Mouse (Mus musculus) cerebellum, adult 8-10 months (tissue): Measurements from ENCODE around the gene Il20rb.

Source experiments
- DNase-seq: peaks from one replicate; pipeline ENCODE4 v3.0.0; 2022

The Il20rb gene

DNA sequence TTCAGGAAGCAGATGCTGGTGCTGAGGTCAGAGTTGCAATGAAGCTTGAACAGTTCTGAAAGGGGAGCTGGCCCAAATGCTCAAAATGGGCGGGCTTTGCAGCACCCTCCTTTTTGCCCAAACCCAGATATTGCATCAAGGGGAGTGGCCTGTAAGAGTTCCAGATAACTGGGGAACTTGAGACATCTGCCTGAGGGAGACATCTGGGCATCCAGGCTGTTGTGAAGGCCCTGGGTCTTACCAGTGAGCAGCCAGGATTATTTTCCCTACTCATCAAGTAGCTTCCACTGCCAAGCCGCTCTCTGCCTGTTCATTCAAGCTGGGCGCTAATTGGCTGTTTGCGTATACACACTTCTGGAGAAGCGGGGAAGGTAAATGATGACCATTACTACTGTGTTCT is at the start of gene Il20rb:
Gene Il20rb (minus strand): TSS at position 358 of the 400 bp plus-strand sequence.
- no peak for DNase-seq

DNA sequence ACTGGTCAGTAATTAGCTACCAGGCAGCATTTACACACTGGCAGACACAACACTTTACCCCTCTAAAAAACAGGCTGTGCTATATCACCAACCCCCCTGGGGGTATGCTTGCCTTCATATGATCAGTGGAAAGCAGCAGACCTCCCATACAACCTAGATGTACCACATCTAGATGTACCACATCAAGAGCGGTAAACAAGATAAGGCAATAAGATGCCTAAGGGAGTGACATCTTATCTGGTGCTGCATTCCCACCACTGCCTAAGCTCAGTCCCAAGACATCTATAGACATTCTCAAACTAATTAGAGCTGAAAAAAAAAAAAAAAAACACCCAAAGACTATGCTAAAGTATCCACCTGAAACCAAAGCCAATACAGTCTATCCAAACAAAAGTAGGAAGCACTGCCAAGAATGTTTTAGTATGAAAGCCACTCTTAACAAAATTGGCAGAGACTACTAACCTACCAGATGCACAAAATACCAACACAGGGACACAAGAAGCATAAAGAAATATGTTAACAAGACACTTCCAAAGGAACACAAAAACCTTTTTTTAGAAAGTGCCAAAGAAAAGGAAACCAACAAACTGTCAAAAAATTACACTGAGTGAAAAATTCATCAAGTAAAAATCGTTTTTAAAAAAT is 49.2 kb upstream of the Il20rb start:
- DNase-seq: no peak

DNA sequence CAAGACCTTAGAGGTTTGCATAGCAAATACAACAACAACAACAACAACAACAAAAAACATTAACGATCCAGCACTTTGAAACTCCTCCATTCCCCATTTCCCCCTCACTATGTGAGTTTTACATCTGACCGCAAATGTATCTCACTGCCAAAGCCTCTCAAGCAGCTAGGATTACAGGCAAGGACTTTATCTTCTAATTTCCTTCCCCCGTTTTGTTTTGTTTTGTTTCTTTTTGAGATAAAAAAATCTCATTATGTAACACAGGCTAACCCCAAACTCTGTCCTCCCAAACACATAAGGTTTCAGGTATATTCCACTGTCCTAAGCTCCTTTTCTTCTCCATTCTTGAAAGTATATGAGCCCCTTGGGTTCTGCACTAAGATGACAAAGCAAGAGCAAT is 48.1 kb upstream of the Il20rb start:
- no peak for DNase-seq

DNA sequence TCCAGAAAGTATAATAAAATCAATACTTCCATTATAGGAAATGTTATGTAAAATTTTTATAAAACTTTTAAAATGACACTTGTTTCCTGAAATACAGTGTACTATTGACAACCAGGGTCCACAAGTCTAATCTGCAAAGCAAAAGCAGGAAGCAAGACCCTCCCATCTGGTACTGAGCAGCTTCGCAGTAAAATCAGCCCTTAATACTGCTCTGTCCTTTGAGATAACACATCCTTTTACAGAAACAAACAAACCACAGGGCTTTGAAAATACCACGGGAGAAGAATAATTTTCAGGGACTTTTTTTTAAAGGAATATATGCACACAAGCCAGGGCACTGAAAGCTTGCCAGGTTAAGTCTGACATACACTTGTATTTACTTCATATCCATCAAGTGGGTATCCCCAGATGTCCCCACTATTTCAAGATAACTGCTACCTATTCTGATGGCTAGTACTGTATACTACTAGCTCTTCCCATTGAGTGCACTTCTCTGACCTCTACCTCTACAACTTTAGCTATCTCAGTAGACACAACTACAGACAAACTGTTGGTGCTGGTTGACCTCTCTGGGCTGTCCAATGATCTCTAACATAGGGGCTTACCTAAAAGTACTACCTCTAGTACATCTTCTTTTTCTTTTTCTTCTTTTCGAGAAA is 46.4 kb upstream of the Il20rb start:
- no peak for DNase-seq

DNA sequence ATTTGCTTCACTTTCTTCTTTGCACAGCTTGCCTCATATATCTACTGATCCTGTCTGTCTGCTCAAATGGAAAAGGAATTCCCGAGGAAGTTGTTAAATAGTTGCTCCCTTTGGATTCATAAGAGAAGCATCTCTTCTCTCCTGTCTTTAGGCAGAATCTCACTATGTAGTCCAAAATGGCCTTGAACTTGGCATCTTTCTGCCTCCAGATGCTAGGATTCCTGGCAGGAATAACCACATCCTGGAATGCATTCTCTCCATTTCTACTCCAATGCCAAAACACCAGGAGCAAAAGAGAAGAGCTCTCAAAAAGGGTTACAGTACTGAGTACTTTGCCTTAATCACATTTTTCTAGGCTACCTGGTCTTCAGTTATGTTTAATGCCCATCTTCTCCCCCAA is 44.7 kb upstream of the Il20rb start:
- DNase-seq: no peak

DNA sequence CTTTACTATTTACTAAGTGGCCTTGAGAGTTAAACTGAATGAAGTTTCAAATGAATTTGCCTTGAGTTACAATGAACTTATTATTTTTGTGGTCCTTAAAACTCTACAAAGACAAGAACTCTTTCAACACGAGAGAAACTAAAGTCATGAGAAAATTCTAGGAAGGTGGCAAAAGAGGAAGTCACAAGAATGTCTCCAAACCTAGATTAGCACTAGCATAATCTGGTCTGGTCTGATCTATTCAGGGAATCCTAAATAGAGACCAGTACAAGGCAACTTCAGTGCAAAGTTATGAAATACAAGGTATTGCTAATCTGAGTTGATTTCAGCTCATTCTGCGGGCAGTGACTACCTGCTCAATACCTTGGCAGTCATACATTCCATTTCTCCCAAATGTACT is 38.6 kb upstream of the Il20rb start:
- DNase-seq: no peak

DNA sequence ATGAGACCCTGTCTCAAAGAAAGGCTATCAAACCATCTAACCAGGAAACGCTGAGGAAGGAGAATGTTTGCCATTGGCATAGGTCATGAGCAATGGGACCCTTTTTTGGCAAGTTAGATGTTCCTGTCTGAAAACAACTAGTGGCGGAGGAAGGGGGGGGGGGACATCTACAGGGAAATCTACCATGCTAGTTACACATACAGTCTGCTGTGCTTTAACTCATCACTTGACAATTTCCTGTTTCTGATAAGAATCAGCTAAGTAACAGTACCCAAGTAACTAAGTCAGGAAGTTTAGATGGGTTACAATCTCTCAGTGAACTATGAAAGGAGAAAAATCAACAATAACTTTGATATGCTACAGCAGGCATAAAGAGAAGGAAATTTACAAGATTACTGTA is 35.4 kb upstream of the Il20rb start:
- no peak for DNase-seq

DNA sequence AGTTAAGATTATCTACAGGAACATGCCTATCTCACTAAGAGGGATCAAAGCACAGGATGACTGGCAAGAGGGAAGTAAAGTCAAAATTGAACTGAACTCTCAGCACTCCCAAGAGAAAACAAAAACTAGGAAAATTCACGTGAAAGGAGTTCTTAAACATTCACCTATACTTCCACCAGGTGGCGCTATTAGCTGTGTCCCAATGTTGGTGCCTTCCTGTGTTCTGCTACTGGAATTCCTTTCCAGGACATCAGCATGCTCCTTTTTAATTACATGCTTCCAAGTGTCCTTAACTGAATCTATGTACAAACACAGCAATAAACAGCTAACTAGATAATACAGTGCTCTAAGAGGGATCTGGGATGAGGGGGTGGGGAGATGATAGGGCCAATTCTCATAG is 34.0 kb upstream of the Il20rb start:
- peak; percentile 64 for DNase-seq

DNA sequence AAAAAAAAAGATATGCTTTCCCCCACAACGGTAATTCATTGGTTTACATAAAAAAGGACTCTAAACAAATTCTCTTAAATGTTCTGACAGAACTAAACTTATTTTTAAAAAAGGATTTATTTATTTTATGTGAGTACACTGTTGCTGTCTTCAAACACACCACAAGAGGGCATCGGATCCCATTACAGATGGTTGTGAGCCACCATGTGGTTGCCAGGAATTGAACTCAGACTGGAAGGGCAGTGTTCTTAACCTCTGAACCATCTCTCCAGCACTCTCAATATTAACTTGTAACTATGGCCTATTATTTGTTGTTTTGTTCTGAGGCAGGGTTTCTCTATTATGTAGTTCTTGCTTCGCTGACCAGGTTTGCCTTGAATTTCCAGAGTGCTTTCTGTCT is 33.4 kb upstream of the Il20rb start:
- DNase-seq: no peak

DNA sequence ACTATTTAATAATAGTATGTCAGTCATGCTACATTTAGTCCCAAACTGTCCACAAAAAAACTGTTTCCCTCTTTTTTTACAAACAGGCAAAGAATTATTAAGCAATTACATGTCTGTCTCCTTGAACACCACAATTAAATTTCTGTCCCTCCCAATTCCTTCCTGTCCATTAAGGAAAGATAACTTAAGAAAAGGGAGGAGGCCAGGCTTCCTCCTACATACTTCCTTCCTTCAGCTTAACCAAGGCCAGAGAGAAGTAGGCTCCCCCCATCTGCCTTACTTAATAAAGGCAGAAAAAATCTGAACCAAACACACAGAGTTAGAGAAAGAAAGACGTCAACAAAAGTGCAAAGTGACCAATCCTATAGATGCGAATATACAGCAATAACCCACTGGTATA is 21.0 kb upstream of the Il20rb start:
- DNase-seq: no peak

DNA sequence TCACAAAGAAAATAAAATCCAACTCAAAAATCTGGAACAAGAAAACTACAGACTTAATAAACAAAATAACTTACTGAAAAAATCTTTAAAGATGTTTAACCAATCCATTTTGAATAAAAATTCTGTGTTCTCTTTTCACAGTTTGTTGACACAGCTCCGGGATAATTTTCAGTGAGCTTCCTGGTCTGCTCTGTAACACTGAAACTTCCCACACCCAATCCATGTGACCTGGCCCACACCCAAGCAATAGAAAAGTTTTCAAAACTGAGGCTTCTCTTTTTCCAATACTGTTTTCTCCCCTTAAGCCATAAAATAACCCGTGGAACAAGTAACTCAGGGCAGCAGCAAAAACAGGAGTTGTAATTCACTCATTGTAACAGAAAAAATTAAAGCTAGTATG is 20.1 kb upstream of the Il20rb start:
- no peak for DNase-seq

DNA sequence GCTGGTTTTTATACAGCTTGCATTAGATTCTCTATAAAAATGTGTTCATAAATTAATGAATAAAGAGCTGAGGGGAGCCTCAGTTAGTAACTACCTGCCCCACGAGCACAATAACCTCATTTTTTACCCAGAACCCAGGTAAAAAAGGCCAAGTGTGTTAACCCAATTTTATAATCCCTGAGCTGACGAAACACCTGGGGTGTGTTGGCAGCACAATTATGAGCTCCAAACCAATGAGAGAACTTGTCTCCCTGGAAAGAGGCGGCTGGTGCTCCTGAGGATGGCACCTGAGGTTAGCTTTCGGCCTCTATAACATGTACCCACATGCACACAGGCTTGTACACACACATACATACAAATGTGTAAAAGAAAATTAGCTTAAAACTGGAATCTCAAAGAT is 18.9 kb upstream of the Il20rb start:
- DNase-seq: no peak

DNA sequence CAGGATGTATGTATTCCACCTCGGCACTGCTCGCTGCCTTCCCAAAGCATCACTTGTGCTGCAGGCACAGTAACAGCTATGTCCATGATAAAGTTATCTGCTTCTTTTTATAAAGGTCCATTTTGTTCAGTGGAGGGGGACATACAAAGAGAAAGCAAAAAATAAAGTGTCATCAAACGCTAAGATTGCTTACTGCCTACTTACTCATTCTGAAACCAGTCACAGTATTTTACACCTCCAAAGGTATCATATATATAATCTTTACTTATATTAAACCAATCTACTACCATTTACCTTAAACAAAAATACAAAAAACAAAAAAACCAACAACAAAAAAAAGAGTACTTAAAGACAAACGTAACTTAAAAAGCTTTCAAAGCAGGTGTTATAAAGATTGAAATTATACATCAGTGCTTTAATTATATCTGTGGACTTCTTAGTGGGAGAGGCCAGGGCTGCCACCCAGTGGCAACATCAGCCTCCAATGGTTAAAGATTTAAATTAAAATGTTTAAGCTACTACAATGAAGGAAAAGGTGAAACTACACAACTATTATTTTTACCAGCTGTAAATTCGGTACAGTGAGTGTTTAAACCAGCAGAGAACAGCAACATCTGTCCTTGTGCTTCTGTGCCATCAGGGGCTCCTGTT is 7.1 kb upstream of the Il20rb start:
- no peak for DNase-seq

DNA sequence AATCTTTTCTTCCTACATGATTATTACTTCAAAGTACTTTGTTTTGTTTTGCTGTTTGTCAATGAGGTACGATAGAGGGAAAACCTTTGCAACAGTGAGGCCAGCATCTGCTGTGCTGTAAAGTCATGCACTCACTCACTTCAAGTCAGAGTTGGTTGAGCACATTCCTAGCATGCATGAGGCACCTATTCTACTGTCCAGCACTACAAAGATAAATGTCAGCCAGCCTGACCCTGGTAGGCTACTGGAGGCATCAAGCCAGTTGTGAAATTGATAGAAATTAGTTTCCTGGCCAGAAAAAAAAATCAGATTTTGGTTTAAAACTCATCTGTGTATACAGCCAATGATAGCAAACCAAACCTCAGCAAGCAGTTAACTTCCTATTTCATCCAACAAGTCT is 4.8 kb upstream of the Il20rb start:
- DNase-seq: no peak

DNA sequence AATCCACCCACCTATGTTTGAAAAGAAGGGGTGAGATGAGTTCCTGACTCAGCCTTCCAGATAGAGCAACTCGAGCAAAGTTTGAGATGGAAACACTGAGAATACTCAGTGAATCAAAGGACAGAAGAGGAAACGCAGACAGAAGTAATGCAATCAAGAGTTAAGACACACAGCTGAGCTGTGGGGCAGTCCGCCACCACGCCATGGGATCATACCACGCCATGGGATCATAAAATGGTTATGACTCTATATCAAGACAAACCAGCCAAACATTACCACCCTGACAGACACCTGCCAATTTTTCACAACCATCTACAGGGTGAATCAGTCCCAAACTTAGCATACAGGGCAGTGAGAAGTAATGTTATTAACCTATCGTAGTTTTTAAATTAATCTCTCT is 2.4 kb upstream of the Il20rb start:
- no peak for DNase-seq

DNA sequence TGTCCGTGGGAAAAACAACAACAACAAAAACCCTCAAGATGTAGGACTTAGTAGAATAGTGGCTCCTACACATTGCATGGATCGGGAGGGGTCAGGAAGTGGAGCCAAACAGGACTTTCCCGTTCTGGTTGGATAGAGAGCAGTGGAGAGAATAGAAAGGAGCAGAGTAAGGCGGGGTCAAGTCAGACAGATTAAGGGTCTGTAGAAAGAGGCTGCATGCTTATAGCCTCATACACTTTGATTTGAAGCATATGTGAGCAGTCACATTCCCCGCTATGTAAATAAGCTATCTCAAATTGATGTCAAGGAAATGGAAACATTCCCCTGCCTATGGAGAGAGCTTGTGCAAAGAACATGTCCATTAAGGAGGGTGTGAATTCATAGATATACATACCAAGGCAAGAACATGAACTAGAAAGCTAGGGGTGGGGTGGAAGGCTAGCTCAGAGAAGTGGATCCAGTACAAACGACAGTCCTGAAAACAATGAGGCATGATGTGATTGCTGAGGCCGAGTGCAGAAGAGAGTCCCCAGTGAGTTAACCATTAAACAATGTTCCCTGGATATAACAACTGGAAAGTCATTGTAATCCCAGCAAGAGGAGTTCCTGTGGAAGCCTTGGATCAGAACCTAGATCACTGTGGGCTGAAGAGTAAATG is 1.6 kb upstream of the Il20rb start:
- DNase-seq: no peak

DNA sequence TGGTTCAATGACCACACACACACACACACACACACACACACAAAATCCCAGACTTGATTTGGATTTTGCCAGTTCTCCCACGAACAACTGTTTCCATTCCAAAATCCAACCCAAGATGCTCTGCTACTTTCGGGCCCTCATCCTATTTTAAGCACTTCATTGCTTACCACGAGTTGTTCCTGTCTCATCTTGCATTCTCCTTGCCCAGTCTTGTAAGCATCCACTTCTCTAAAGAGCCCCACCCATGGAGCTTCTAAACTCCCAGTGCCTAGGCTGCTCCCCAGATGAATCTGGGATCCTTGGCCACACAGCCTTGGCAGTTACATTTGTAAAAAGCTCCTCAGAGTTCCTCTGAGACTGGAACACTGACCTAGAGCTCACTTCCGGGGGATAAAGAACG is 3.3 kb downstream of the Il20rb start:
- DNase-seq: no peak

DNA sequence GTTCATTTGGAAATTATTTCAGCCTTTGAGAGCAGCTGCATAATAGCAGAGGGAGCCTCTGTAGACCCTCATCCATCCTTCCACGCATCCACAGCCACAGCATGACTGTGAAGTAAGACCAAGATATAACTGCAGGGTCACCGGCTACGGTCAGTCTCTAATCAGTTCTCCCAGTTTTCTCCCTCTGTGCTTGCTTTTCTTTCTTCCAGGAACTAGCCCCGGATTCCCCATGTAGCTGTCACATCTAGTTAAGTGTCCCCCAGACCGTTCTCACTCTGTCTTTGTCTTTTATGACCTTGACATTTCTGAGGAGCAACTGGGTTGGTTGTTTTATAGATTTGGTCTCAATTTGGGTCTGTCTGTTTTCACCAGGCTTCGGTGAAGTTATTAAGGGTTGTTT is 5.0 kb downstream of the Il20rb start:
- no peak for DNase-seq

DNA sequence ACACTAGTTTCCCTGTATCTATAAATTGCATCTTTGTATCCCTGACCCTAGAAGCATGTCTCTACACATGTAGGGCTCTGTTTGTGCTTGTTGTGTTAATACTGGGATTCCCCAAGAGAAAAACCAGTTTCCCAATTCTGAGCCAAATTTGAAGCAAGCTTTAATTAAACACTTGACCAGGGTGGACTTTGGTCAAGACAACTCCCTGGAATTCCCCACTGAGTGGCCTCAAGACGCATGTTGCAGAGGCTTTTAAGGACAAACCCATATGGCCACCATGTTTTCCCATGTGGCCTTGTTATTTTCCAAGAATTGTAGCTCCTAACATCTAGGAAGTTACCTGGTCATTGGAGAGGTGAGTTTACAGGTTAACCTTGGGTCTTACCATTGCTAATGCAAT is 12.5 kb downstream of the Il20rb start:
- no peak for DNase-seq

DNA sequence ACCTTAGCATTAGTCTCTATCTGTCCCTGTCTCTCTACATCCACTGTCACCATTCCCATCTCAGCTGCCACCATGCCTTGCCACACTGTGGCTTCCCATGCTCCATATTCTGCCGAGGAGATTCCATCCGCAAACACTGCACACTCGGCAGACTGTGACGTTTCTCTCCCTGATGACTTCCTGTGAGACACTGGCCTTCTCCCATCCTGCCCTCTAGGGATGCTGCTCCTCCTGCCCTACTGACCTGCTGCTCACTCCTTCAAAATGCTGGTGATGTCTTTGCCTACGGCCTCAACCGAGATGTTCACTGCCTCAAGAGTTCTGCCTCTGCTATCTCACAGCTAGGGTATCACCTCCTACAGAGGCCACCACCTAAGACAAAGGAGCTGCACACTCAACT is 13.2 kb downstream of the Il20rb start:
- DNase-seq: no peak

DNA sequence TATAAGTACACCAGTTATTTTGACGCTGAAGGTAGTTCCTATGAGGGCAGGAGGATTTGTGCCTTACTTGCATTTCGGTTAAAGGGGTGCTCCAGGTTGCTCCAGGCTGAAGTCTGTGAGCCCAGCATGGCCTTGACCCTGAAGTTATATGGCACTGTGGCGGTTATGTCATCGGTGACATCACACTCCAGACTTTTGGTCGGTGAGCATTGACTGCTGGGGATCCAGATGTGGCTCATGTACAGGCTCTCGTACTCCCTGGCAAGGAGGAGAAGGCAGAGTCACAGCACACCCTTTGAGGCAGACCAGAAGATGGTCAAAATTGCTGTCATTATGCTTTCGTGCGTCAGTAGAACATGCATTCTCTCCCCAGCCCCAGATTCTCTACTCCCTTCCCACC is 13.7 kb downstream of the Il20rb start:
- DNase-seq: no peak

DNA sequence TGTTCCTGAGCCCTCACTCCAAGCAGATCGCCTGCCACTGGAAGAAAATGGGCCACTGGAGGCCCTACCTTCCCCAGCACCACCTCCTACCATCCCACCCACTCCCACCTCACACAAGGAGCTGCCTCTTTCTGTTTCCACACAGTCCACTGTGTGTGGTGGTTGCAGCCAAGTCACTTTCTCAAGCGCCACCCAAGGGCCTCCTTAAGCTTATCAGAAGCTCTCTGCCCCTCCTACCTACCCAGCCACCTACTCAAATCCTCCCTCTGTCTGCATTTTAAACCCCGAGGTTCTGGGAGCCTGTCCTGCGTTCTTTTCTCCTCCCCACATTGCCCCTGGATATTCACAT is 15.0 kb downstream of the Il20rb start:
- DNase-seq: no peak

DNA sequence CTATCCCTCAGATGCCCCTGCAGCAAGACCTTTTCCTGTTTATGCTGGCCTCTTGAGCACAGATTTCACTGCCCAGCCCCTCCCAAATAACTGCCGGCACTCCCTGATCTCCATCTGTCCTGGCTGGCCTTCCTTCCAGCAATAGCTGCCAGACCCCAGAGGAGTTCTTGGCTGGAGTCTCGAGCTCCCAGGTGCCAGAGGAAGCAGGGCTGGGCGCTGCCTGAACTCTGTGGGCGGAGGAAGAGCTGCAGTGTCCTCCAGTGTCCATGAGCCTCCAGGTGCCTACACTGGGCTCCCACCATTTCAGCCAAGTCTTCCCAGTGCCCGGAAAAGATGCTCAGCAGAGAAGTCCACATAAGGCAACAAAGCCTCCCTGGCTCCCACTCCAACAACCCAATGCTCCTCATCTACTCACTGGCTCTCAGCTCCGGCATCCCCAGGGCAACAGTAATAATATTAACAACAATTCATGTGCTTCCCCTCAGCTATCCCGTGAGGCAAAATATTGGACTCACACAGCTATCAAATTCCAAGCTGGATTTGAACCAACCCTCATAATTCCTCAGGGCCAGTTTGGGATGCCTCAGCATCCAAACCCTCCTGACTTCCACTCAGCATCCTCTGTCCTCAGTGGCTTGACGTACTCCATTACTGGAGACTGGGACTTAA is 15.5 kb downstream of the Il20rb start:
- peak; percentile 97 for DNase-seq

DNA sequence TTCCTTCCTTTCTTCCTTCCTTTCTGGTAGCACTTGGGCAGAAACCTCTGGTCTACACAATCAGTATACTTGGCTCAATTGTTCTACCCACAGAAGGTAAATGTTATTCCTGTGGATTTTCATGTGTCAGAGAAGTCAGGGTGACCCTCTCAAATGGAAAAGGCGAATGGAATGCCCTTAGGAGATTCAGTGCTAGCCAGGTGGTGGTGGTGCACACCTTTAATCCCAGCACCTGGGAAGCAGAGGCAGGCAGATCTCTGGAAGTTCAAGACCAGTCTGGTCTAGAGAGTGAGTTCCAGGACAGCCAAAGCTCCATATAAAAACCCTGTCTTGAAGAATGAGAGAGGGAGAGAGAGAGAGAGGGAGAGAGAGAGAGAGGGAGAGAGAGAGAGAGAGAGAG is 16.4 kb downstream of the Il20rb start:
- no peak for DNase-seq
